In the genomic region with DNA sequence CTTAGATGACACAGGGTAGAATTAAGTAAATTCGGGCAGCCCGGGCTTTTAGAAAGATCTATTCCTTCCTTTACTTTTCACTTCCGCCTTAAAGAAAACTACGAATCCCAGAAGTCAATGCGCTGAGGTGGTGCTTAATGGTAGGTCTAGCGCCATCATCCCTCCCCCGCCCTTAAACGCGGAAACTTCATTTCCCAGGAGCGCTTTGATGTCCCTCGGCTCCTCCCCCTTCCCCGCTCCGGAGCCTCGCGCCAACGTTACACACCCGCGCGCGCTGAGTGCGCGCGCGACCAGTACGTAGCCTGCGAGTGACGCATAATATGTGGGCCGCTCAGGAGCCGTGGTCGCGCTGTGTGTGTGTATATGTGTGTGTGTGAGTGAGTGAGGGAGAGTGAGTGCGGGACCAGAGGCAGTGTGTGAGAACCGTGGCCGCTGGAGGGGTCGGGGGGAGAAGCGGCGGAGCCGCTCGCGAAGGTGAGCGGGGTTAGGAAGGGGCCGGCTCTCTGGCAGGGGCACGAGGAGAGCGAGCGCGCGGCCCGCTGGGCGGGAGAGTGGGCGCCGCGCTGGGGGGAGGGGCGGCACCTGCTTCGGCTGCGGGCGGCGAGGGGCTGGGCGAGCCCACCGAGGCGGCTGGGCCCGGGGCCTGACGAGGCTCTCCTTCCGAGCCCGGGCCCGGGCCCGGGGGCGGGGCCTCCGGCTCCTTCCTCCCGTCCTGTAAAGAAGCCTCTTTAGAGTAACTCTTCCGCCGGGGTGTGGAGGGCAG, we compare ENCODE assay signal across 8 mouse cellular contexts. TPM values are rescaled to one million over a fixed set of nuclear protein-coding genes. Genes with fewer than 3 reads are reported as not detected.
DNase-seq lines count a peak whose midpoint lies in the region; ATAC-seq lines count a peak whose summit lies in the region.

A gene (plus strand): TSS at position 257 of the 763 bp plus-strand sequence.

- peak within 1 kb of the TSS; percentile 88 for H3K27ac ChIP-seq in forebrain, embryonic 14.5 days (ENCODE audit: low read depth, low read length)
- peak within 1 kb of the TSS; percentile 93 for H3K27ac ChIP-seq in neural tube, embryonic 15.5 days (replicated peaks)

- H3K9ac ChIP-seq in forebrain, embryonic 14.5 days (ENCODE audit: low read length), result peak within 1 kb of the TSS; percentile 79
- peak within 1 kb of the TSS; percentile 80 for H3K9ac ChIP-seq in neural tube, embryonic 15.5 days (replicated peaks)

- H3K4me2 ChIP-seq in forebrain, embryonic 14.5 days (ENCODE audit: low read length), result peak within 1 kb of the TSS; percentile 73
- peak within 1 kb of the TSS; percentile 96 for H3K4me2 ChIP-seq in neural tube, embryonic 15.5 days

- H3K4me3 ChIP-seq in forebrain, embryonic 14.5 days (ENCODE audit: low read depth, low read length), result peak within 1 kb of the TSS; percentile 90
- peak within 1 kb of the TSS; percentile 96 for H3K4me3 ChIP-seq in neural tube, embryonic 15.5 days (replicated peaks)

- H3K27me3 ChIP-seq in forebrain, embryonic 14.5 days (replicated peaks; ENCODE audit: control insufficient read depth, insufficient read depth, low read length), result no peaks in the 10 kb centered on the region
- H3K27me3 ChIP-seq in neural tube, embryonic 15.5 days (replicated peaks), result no peaks in the 10 kb centered on the region

- H3K9me3 ChIP-seq in forebrain, embryonic 14.5 days (replicated peaks; ENCODE audit: control insufficient read depth, low read length), result no peaks in the 10 kb centered on the region
- no peaks in the 10 kb centered on the region for H3K9me3 ChIP-seq in neural tube, embryonic 15.5 days (replicated peaks)

- peak; percentile 99 for DNase-seq in ES-CJ7 (ENCODE audit: low read depth, low spot score)
- peak; percentile 92 for DNase-seq in cerebellum, adult 11 months
- peak; percentile 100 for DNase-seq in forebrain, embryonic 14.5 days (ENCODE audit: low spot score)
- DNase-seq in heart, postnatal 14 days, result peak; percentile 90 to 91
- peak; percentile 95 for DNase-seq in layer of hippocampus, adult 11-12 months (ENCODE audit: low spot score)
- DNase-seq in lung, adult 18-20 months, result peak; percentile 95 to 97
- peak; percentile 95 for DNase-seq in testis, postnatal 14 days (ENCODE audit: low spot score)

- peak; percentile 97 for ATAC-seq in forebrain, embryonic 14.5 days
- ATAC-seq in neural tube, embryonic 15.5 days (ENCODE audit: low FRiP score), result peak; percentile 98

- H3K36me3 ChIP-seq in forebrain, embryonic 14.5 days (ENCODE audit: control insufficient read depth, insufficient read depth, low read length), result no peaks in the 10 kb centered on the region
- no peaks in the 10 kb centered on the region for H3K36me3 ChIP-seq in neural tube, embryonic 15.5 days

- under 1% methylated on average over 59 of the region's 71 CpGs for WGBS in forebrain, embryonic 14.5 days
- WGBS in neural tube, embryonic 15.5 days, result under 1% methylated on average over 47 of the region's 71 CpGs

- intact Hi-C loops in heart, postnatal 14 days (cut with DNase I), result loop anchor here (2.0 to 10.0 kb wide), 3 partner anchors 65 to 721 kb away; a partner anchor contains a TSS

- H3K4me1 ChIP-seq in forebrain, embryonic 14.5 days (ENCODE audit: control insufficient read depth, insufficient read depth, low read length), result no peaks in the 10 kb centered on the region
- H3K4me1 ChIP-seq in neural tube, embryonic 15.5 days, result peaks cover 15% of the 10 kb centered on the region

RNA-seq across cellular contexts. Expression of the gene that starts here (rescaled TPM):
- polyA plus RNA-seq in forebrain, embryonic 14.5 days (2014; fragmentation: Nextera tagmentation; extraction: Ambion mirVana), result 16.6 and 18.7 TPM in 2 replicates
- total RNA-seq in heart, postnatal 14 days (2021), result 10 to 100 TPM; 21.9 to 23.0 TPM
- polyA plus RNA-seq in neural tube, embryonic 15.5 days (2015; fragmentation: Nextera tagmentation; extraction: Ambion mirVana), result 15.9 and 17.3 TPM in 2 replicates

Comparison
In these comparisons a context has a peak if more than half of its experiments do, and no peak if none do; other contexts are left out.
1. Peak in every context shown above with its lines: DNase-seq, ATAC-seq, H3K4me3 ChIP-seq and H3K27ac ChIP-seq.